Mouse (Mus musculus) embryonic facial prominence, embryonic 11.5 days (tissue): Measurements from ENCODE around the gene Clip2. TPM values are rescaled to one million over a fixed set of nuclear protein-coding genes. Genes with fewer than 3 reads are reported as not detected.

ENCODE experiments used
- ATAC-seq: fragments of 200-750 bp; cut with Nextera tagmentation; replicated peaks from 2 replicates; pipeline ENCODE4 v1.8.0; 2017; ENCODE audit warnings: low read depth; ENCODE audit not compliant: insufficient number of reproducible peaks, low FRiP score, low TSS enrichment
- DNase-seq: peaks from one replicate; pipeline ENCODE4 v3.0.0-alpha.2; 2015; ENCODE audit warnings: low spot score
- H3K27ac ChIP-seq: fragments of 300-500 bp; sonication (generic); replicated peaks from 2 replicates; pipeline ENCODE4 v1.5.1; 2014; ENCODE audit warnings: mild to moderate bottlenecking, low read depth, low read length, control low read depth
- H3K27me3 ChIP-seq: fragments of 300-500 bp; sonication (generic); 2 replicates; pipeline ENCODE4 v1.6.1; 2014; ENCODE audit warnings: mild to moderate bottlenecking, low read length, moderate library complexity, mixed read lengths; ENCODE audit not compliant: control insufficient read depth, insufficient read depth
- H3K36me3 ChIP-seq: fragments of 300-500 bp; sonication (generic); replicated peaks from 2 replicates; pipeline ENCODE4 v1.6.1; 2014; ENCODE audit warnings: low read depth, mild to moderate bottlenecking, low read length, moderate library complexity, mixed read lengths; ENCODE audit not compliant: control insufficient read depth, insufficient read depth
- H3K4me1 ChIP-seq: fragments of 300-500 bp; sonication (generic); 2 replicates; pipeline ENCODE4 v1.6.1; 2014; ENCODE audit warnings: low read length, mixed read lengths; ENCODE audit not compliant: control insufficient read depth, insufficient read depth
- H3K4me2 ChIP-seq: fragments of 300-500 bp; sonication (generic); 2 replicates; pipeline ENCODE4 v1.6.1; 2014; ENCODE audit warnings: low read depth, mild to moderate bottlenecking, control low read depth, low read length, moderate library complexity
- H3K4me3 ChIP-seq: fragments of 300-500 bp; sonication (generic); 2 replicates; pipeline ENCODE4 v1.5.1; 2014; ENCODE audit warnings: low read depth, low read length, control low read depth
- H3K9ac ChIP-seq: fragments of 300-500 bp; sonication (generic); replicated peaks from 2 replicates; pipeline ENCODE4 v1.6.1; 2014; ENCODE audit warnings: mild to moderate bottlenecking, control low read depth, low read length
- H3K9me3 ChIP-seq: fragments of 300-500 bp; sonication (generic); replicated peaks from 2 replicates; pipeline ENCODE4 v1.6.1; 2016; ENCODE audit warnings: mild to moderate bottlenecking, low read length, inconsistent platforms, mixed read lengths; ENCODE audit not compliant: control insufficient read depth
- WGBS: fragments of 180-500 bp; shearing (Covaris S2); extraction: QIAGEN DNeasy Blood & Tissue Kit; methylation state at CpG from one replicate; pipeline ENCODE4 v1.1.7; 2014; 5-methylcytosine and 5-hydroxymethylcytosine counted together
- polyA plus RNA-seq: library from polyadenylated mRNA; unstranded; fragments of >200 nt; fragmentation: Nextera tagmentation; extraction: Ambion mirVana; gene quantifications from 2 replicates; pipeline ENCODE4 v1.2.1, GENCODE M21; 2014

Gene Clip2
- polyA plus RNA-seq, 1 experiment from 2014 or later: 4.6 TPM

GRCm38 (mm10) chr5:134505810-134506292 is 46.4 kb downstream of the Clip2 start:
- Histone ChIP-seq H3K4me3 (no peak overlapping the region), H3K27me3 (no peaks in the 10 kb centered on the region), H3K4me1 (no peaks in the 10 kb centered on the region), H3K27ac (no peak overlapping the region), H3K9me3 (no peaks in the 10 kb centered on the region), H3K9ac (no peak overlapping the region), H3K4me2 (no peak overlapping the region), H3K36me3 (peaks cover 9% of the 10 kb centered on the region)
- 59% methylated on average over 9 of the region's 9 CpGs for WGBS
- ATAC-seq (no peak), DNase-seq (no peak)

DNA sequence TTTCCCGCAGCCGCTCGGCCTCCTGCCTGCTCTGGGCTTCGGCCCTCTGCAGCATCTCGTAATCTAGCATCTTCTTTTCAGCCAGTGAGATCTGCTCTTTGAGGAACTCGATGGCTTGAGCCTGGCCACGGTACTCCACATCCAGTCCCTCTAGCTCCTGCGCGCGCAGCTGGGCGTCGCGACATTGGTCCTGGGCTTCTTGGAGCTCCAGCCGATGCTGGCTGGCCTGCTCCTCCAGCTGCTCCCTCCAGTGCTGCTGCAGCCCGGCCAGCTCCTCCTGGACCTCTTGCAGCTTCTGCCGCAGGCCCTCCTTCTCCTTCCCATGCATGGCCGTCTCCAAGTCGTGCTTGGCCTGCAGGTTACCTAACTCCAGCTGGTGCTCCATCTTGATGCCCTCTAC is 49.6 kb downstream of the Clip2 start:
- 95% methylated on average over 18 of the region's 18 CpGs for WGBS
- DNase-seq: no peak
- no peak overlapping the region for H3K4me3 ChIP-seq
- no peak for ATAC-seq
- H3K9me3 ChIP-seq: no peaks in the 10 kb centered on the region
- H3K4me1 ChIP-seq: no peaks in the 10 kb centered on the region
- no peak overlapping the region for H3K27ac ChIP-seq
- no peak overlapping the region for H3K4me2 ChIP-seq
- no peak overlapping the region for H3K9ac ChIP-seq
- H3K27me3 ChIP-seq: no peaks in the 10 kb centered on the region
- H3K36me3 ChIP-seq: peaks cover 9% of the 10 kb centered on the region

- no peaks in the 10 kb centered on the region for H3K4me1 ChIP-seq
- no peak overlapping the region for H3K4me2 ChIP-seq
- no peak overlapping the region for H3K9ac ChIP-seq
- ATAC-seq: no peak
- no peaks in the 10 kb centered on the region for H3K27me3 ChIP-seq
- H3K9me3 ChIP-seq: no peaks in the 10 kb centered on the region
- no peak overlapping the region for H3K4me3 ChIP-seq
- no peak overlapping the region for H3K27ac ChIP-seq
- peaks cover 13% of the 10 kb centered on the region for H3K36me3 ChIP-seq
- 91% methylated on average over 9 of the region's 9 CpGs for WGBS
- no peak for DNase-seq
Measured at GRCm38 (mm10) chr5:134501453-134501852, 50.8 kb downstream of the Clip2 start.

GRCm38 (mm10) chr5:134500681-134501080 is 51.6 kb downstream of the Clip2 start:
- no peak for DNase-seq
- no peak for ATAC-seq
- WGBS: 92% methylated on average over 3 of the region's 3 CpGs

DNA sequence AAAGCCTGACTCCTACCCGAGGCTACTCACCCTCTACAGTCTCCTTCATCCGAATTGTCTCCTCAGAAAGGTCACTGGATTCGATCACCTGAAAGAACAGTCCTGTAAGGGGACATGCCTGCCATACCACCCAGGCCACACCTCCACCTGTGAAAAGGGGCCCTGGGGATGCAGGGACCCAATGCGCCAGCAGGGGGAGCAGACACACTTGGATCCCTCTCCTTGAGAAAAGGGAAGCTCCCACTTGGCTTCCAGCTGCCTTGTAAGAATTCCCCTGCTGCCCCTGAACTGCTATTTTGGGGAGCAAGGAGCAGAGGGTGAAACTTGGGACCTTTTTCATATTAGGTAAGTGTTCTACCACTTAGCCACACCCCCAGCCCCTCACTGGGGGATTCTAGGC is 52.2 kb downstream of the Clip2 start:
- Histone ChIP-seq H3K27me3 (no peaks in the 10 kb centered on the region), H3K4me1 (no peaks in the 10 kb centered on the region), H3K9me3 (no peaks in the 10 kb centered on the region), H3K27ac (no peak overlapping the region), H3K4me2 (no peak overlapping the region), H3K9ac (no peak overlapping the region), H3K4me3 (no peak overlapping the region), H3K36me3 (peaks cover 13% of the 10 kb centered on the region)
- DNase-seq: peak; percentile 64
- no peak for ATAC-seq
- 87% methylated on average over 4 of the region's 4 CpGs for WGBS

More at GRCm38 (mm10) chr5:134500681-134501080, 51.6 kb downstream of the Clip2 start:
- Histone ChIP-seq H3K4me3 (no peak overlapping the region), H3K4me2 (no peak overlapping the region), H3K4me1 (no peaks in the 10 kb centered on the region), H3K27me3 (no peaks in the 10 kb centered on the region), H3K36me3 (peaks cover 13% of the 10 kb centered on the region), H3K9ac (no peak overlapping the region), H3K27ac (no peak overlapping the region), H3K9me3 (no peaks in the 10 kb centered on the region)

DNA sequence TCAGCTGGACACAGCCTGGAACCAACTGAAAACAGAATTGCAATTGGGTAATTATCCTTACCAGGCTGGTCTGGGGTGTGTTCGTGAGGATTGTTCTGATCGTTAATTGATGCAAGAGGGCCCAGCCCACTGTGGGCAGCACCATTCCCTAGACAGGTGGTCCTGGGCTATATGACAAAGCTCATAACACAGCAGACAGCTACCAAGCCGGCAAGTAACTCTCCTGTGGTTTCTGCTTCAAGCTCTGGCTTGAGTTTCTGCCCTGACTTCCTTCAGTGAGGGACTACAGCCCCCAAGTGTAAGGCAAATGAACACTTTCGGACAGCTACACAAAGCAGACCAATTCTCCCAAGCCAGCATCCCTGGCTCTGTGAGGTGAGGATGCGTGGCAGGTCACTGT is 55.2 kb downstream of the Clip2 start:
- WGBS: 93% methylated on average over 5 of the region's 5 CpGs
- H3K4me1 ChIP-seq: no peaks in the 10 kb centered on the region
- no peak overlapping the region for H3K9ac ChIP-seq
- DNase-seq (no peak), ATAC-seq (no peak)
- no peaks in the 10 kb centered on the region for H3K27me3 ChIP-seq
- no peak overlapping the region for H3K27ac ChIP-seq
- no peaks in the 10 kb centered on the region for H3K9me3 ChIP-seq
- peaks cover 10% of the 10 kb centered on the region for H3K36me3 ChIP-seq
- H3K4me3 ChIP-seq: no peak overlapping the region
- H3K4me2 ChIP-seq: no peak overlapping the region

DNA sequence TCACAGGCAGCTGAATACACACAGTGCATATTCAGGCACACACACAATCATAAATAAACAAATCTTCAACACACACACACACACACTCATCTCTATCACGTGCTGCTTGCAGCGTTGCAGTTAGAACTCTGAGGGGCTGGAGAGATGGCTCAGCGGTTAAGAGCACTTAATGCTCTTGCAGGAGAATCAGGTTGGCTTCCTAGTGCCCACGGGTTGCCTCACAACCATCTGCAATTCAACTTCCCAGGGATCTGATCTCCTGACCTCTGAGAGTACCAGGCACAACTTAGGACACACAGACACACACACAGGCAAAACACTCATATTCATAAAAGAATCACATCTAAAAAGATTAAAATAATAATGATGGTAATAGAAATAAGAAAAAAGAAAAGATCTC is 56.4 kb downstream of the Clip2 start:
- 91% methylated on average over 4 of the region's 4 CpGs for WGBS
- no peak overlapping the region for H3K4me3 ChIP-seq
- no peak overlapping the region for H3K27ac ChIP-seq
- H3K27me3 ChIP-seq: no peaks in the 10 kb centered on the region
- H3K36me3 ChIP-seq: peaks cover 10% of the 10 kb centered on the region
- ATAC-seq (no peak), DNase-seq (no peak)
- H3K9me3 ChIP-seq: no peaks in the 10 kb centered on the region
- H3K4me2 ChIP-seq: no peak overlapping the region
- H3K4me1 ChIP-seq: no peaks in the 10 kb centered on the region
- H3K9ac ChIP-seq: no peak overlapping the region

GRCm38 (mm10) chr5:134494142-134494541 is 58.1 kb downstream of the Clip2 start:
- Histone ChIP-seq H3K4me2 (no peak overlapping the region), H3K9ac (no peak overlapping the region), H3K27me3 (no peaks in the 10 kb centered on the region), H3K9me3 (no peaks in the 10 kb centered on the region), H3K27ac (no peak overlapping the region), H3K4me3 (no peak overlapping the region), H3K36me3 (peaks cover 10% of the 10 kb centered on the region), H3K4me1 (no peaks in the 10 kb centered on the region)
- WGBS: 58% methylated on average over 11 of the region's 11 CpGs
- DNase-seq (peak; percentile 86), ATAC-seq (no peak)
